ENCODE assay signal across 17 mouse cellular contexts in the genomic region with DNA sequence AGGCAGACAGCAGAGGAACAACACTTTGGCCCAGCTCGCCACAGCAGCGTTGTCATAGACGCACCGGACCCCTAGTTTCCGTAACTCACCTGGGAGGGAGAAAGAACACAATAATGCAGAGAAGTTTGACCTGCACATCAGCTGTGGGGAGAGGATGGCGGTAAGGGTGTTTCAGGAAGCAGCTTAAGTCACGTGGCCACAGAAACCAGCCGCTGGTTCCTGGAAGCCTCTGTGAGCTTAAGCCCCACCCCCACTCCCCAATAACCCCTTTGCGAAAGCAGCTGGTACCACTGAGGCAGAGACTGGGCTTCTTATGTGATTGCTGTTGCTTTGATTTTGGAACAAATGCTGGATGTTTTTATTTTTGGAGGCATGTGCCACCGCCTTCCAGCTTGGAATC. TPM values are rescaled to one million over a fixed set of nuclear protein-coding genes. Genes with fewer than 3 reads are reported as not detected.
DNase-seq lines count a peak whose midpoint lies in the region; ATAC-seq and TF ChIP-seq lines count a peak whose summit lies in the region.
"Had no signal": no experiment of that assay in that cellular context is flagged by ENCODE, and none has a peak within 500 bp of the region (broad histone marks: within the 10 kb centered on the region; RNA-seq: fewer than 3 reads in every experiment).

No protein-coding gene starts in this region.

- no peaks in the 10 kb centered on the region for H3K36me3 ChIP-seq in forebrain, embryonic 10.5 days (replicated peaks)
- no peaks in the 10 kb centered on the region for H3K36me3 ChIP-seq in forebrain, embryonic 13.5 days (ENCODE audit: poor library complexity, severe bottlenecking)
- H3K36me3 ChIP-seq in heart, postnatal 0 days (replicated peaks; ENCODE audit: control insufficient read depth, insufficient read depth, low read length): no peaks in the 10 kb centered on the region
- H3K36me3 ChIP-seq in liver, embryonic 16.5 days (ENCODE audit: control insufficient read depth, insufficient read depth): no peaks in the 10 kb centered on the region
- no peaks in the 10 kb centered on the region for H3K36me3 ChIP-seq in hindbrain, embryonic 14.5 days (replicated peaks; ENCODE audit: control insufficient read depth, insufficient read depth)
- no peaks in the 10 kb centered on the region for H3K36me3 ChIP-seq in limb, embryonic 10.5 days

- H3K9ac ChIP-seq in forebrain, embryonic 13.5 days: no peak overlapping the region
- no peak overlapping the region for H3K9ac ChIP-seq in heart, postnatal 0 days (replicated peaks; ENCODE audit: low read depth, low read length)
- H3K9ac ChIP-seq in liver, embryonic 16.5 days (ENCODE audit: low read depth, low read length): no peak overlapping the region
- no peak overlapping the region for H3K9ac ChIP-seq in hindbrain, embryonic 14.5 days
- H3K9ac ChIP-seq: limb, embryonic 13.5 days; neural tube, embryonic 13.5 days had no signal

- WGBS in forebrain, embryonic 10.5 days: 72% methylated on average over 10 of the region's 10 CpGs
- WGBS in forebrain, embryonic 13.5 days: 73% methylated on average over 10 of the region's 10 CpGs
- 60% methylated on average over 10 of the region's 10 CpGs for WGBS in heart, postnatal 0 days
- 54% methylated on average over 10 of the region's 10 CpGs for WGBS in liver, embryonic 16.5 days (ENCODE audit: insufficient replicate concordance)
- WGBS in hindbrain, embryonic 14.5 days: 84% methylated on average over 10 of the region's 10 CpGs
- WGBS in limb, embryonic 10.5 days: 79% methylated on average over 10 of the region's 10 CpGs

- H3K4me3 ChIP-seq in forebrain, embryonic 10.5 days: no peak overlapping the region
- no peak overlapping the region for H3K4me3 ChIP-seq in forebrain, embryonic 13.5 days
- peak overlapping the region; percentile 5; the same call in 1 of the 2 replicates for H3K4me3 ChIP-seq in heart, postnatal 0 days (ENCODE audit: low read depth, low read length)
- no peak overlapping the region for H3K4me3 ChIP-seq in liver, embryonic 16.5 days (ENCODE audit: low read depth, low read length)
- H3K4me3 ChIP-seq in hindbrain, embryonic 14.5 days (replicated peaks; ENCODE audit: low read length): no peak overlapping the region
- no peak overlapping the region for H3K4me3 ChIP-seq in limb, embryonic 10.5 days
- H3K4me3 ChIP-seq: left cerebral cortex, adult 2 months; limb, embryonic 13.5 days; neural tube, embryonic 13.5 days had no signal

- H3K4me1 ChIP-seq in forebrain, embryonic 10.5 days: no peaks in the 10 kb centered on the region
- H3K4me1 ChIP-seq in forebrain, embryonic 13.5 days: no peaks in the 10 kb centered on the region
- H3K4me1 ChIP-seq in heart, postnatal 0 days (ENCODE audit: control insufficient read depth, insufficient read depth): no peaks in the 10 kb centered on the region
- no peaks in the 10 kb centered on the region; the same call in 1 of the 2 replicates for H3K4me1 ChIP-seq in liver, embryonic 16.5 days (ENCODE audit: control insufficient read depth, low read depth, low read length)
- no peaks in the 10 kb centered on the region for H3K4me1 ChIP-seq in hindbrain, embryonic 14.5 days (replicated peaks; ENCODE audit: control insufficient read depth, insufficient read depth, low read length)
- H3K4me1 ChIP-seq in limb, embryonic 10.5 days: peaks cover 3% of the 10 kb centered on the region; the same call in 1 of the 2 replicates
- H3K4me1 ChIP-seq: limb, embryonic 13.5 days; neural tube, embryonic 13.5 days had no signal

- DNase-seq in forebrain, embryonic 10.5 days (ENCODE audit: extremely low spot score, low spot score): no peak
- DNase-seq in heart, postnatal 0 days (ENCODE audit: low spot score): no peak
- DNase-seq in heart, postnatal 36 days: no peak
- DNase-seq in R1 (ENCODE audit: low read depth, low spot score): peak; percentile 85
- DNase-seq in hindbrain, embryonic 14.5 days (ENCODE audit: low spot score): no peak
- no peak for DNase-seq in limb, embryonic 10.5 days (ENCODE audit: low spot score)
- DNase-seq: adrenal gland, postnatal 25 days; cerebellum, adult 9-10 months; embryo, embryonic 11 days had no signal

- no peak overlapping the region for H3K4me2 ChIP-seq in forebrain, embryonic 13.5 days
- H3K4me2 ChIP-seq in heart, postnatal 0 days (ENCODE audit: low read depth, low read length): peak overlapping the region; percentile 31; the same call in 1 of the 2 replicates
- H3K4me2 ChIP-seq in liver, embryonic 16.5 days (ENCODE audit: low read depth, low read length): peak overlapping the region; percentile 38; the same call in 1 of the 2 replicates
- no peak overlapping the region for H3K4me2 ChIP-seq in hindbrain, embryonic 14.5 days (replicated peaks)
- H3K4me2 ChIP-seq: limb, embryonic 13.5 days; neural tube, embryonic 13.5 days had no signal

- TF ChIP-seq CTCF in heart, postnatal 0 days (IDR thresholded peaks at IDR 0.05; ENCODE audit: low read depth): no peak

- intact Hi-C loops in heart, postnatal 36 days (cut with DNase I): no loop called here

- H3K27ac ChIP-seq in forebrain, embryonic 10.5 days: 0 out of 2 replicates have a peak overlapping the region, but pooled peaks have one; percentile 8
- H3K27ac ChIP-seq in forebrain, embryonic 13.5 days: no peak overlapping the region
- H3K27ac ChIP-seq in heart, postnatal 0 days (ENCODE audit: low read depth): no peak overlapping the region
- H3K27ac ChIP-seq in liver, embryonic 16.5 days (ENCODE audit: low read length): no peak overlapping the region
- no peak overlapping the region for H3K27ac ChIP-seq in hindbrain, embryonic 14.5 days
- no peak overlapping the region for H3K27ac ChIP-seq in limb, embryonic 10.5 days
- H3K27ac ChIP-seq: left cerebral cortex, adult 2 months; limb, embryonic 13.5 days; neural tube, embryonic 13.5 days had no signal

- TF ChIP-seq EP300 in heart, postnatal 0 days (IDR thresholded peaks at IDR 0.05; ENCODE audit: low read depth): no peak

- ATAC-seq in forebrain, embryonic 13.5 days: no peak
- ATAC-seq in heart, postnatal 0 days (ENCODE audit: insufficient read depth, low read depth): no peak
- ATAC-seq in liver, embryonic 16.5 days (ENCODE audit: low read depth): no peak
- ATAC-seq in hindbrain, embryonic 14.5 days (ENCODE audit: low FRiP score): no peak
- ATAC-seq: forebrain, embryonic 14.5 days; lung, postnatal 0 days had no signal

- no peaks in the 10 kb centered on the region for H3K9me3 ChIP-seq in forebrain, embryonic 10.5 days
- H3K9me3 ChIP-seq in forebrain, embryonic 13.5 days (replicated peaks): no peaks in the 10 kb centered on the region
- no peaks in the 10 kb centered on the region for H3K9me3 ChIP-seq in heart, postnatal 0 days (replicated peaks; ENCODE audit: control insufficient read depth, low read length)
- no peaks in the 10 kb centered on the region for H3K9me3 ChIP-seq in liver, embryonic 16.5 days (replicated peaks; ENCODE audit: control insufficient read depth, low read length)
- H3K9me3 ChIP-seq in hindbrain, embryonic 14.5 days (ENCODE audit: control insufficient read depth, low read length): no peaks in the 10 kb centered on the region
- no peaks in the 10 kb centered on the region for H3K9me3 ChIP-seq in limb, embryonic 10.5 days (replicated peaks)
- H3K9me3 ChIP-seq: neural tube, embryonic 13.5 days had no signal

- no peaks in the 10 kb centered on the region for H3K27me3 ChIP-seq in forebrain, embryonic 10.5 days (ENCODE audit: poor library complexity, severe bottlenecking)
- no peaks in the 10 kb centered on the region for H3K27me3 ChIP-seq in forebrain, embryonic 13.5 days
- no peaks in the 10 kb centered on the region for H3K27me3 ChIP-seq in heart, postnatal 0 days (ENCODE audit: control insufficient read depth, insufficient read depth, low read length)
- no peaks in the 10 kb centered on the region for H3K27me3 ChIP-seq in liver, embryonic 16.5 days (ENCODE audit: control insufficient read depth, insufficient read depth, low read depth, low read length)
- no peaks in the 10 kb centered on the region for H3K27me3 ChIP-seq in hindbrain, embryonic 14.5 days (ENCODE audit: control insufficient read depth, insufficient read depth, low read length)
- H3K27me3 ChIP-seq in limb, embryonic 10.5 days (ENCODE audit: low read depth, poor library complexity, severe bottlenecking): no peaks in the 10 kb centered on the region
- H3K27me3 ChIP-seq: limb, embryonic 13.5 days; neural tube, embryonic 13.5 days had no signal

RNA-seq across cellular contexts. Expression of gene Noxred1, which starts 13.6 kb away (rescaled TPM):
- polyA plus RNA-seq in forebrain, embryonic 10.5 days (2016; fragmentation: Nextera tagmentation; extraction: Ambion mirVana): 0.46 and 0.84 TPM in 2 replicates
- 1.5 and 1.6 TPM in 2 replicates for polyA plus RNA-seq in forebrain, embryonic 13.5 days (2015; fragmentation: Nextera tagmentation; extraction: Ambion mirVana)
- total RNA-seq in heart, postnatal 0 days (2014; rRNA removed; ENCODE audit: low replicate concordance): not detected in 2 replicates
- polyA plus RNA-seq in heart, postnatal 0 days (2015; fragmentation: Nextera tagmentation; extraction: Ambion mirVana): 0.30 and 0.37 TPM in 2 replicates
- total RNA-seq in heart, postnatal 36 days (2021): under 1 TPM; 0.49 to 1.00 TPM
- polyA plus RNA-seq in liver, embryonic 16.5 days (2015; fragmentation: Nextera tagmentation; extraction: Ambion mirVana): 0.25 and 0.29 TPM in 2 replicates
- polyA plus RNA-seq in hindbrain, embryonic 14.5 days (2014; fragmentation: Nextera tagmentation; extraction: Ambion mirVana): 1.7 and 2.4 TPM in 2 replicates
- 0.59 and 0.94 TPM in 2 replicates for polyA plus RNA-seq in limb, embryonic 10.5 days (2016; fragmentation: Nextera tagmentation; extraction: Ambion mirVana)

RNA-seq across cellular contexts. Expression of gene Tmed8, which starts 24.7 kb away (rescaled TPM):
- polyA plus RNA-seq in forebrain, embryonic 10.5 days (2016; fragmentation: Nextera tagmentation; extraction: Ambion mirVana): 3.5 and 3.7 TPM in 2 replicates
- 2.6 and 3.5 TPM in 2 replicates for polyA plus RNA-seq in forebrain, embryonic 13.5 days (2015; fragmentation: Nextera tagmentation; extraction: Ambion mirVana)
- 3.7 and 3.9 TPM in 2 replicates for total RNA-seq in heart, postnatal 0 days (2014; rRNA removed; ENCODE audit: low replicate concordance)
- 0.62 and 0.89 TPM in 2 replicates for polyA plus RNA-seq in heart, postnatal 0 days (2015; fragmentation: Nextera tagmentation; extraction: Ambion mirVana)
- 1 to 10 TPM; 5.1 to 5.9 TPM for total RNA-seq in heart, postnatal 36 days (2021)
- 0.40 and 0.41 TPM in 2 replicates for polyA plus RNA-seq in liver, embryonic 16.5 days (2015; fragmentation: Nextera tagmentation; extraction: Ambion mirVana)
- polyA plus RNA-seq in hindbrain, embryonic 14.5 days (2014; fragmentation: Nextera tagmentation; extraction: Ambion mirVana): 6.9 and 7.8 TPM in 2 replicates
- 2.5 and 2.8 TPM in 2 replicates for polyA plus RNA-seq in limb, embryonic 10.5 days (2016; fragmentation: Nextera tagmentation; extraction: Ambion mirVana)

RNA-seq across cellular contexts. Expression of gene Samd15, which starts 25.4 kb away (rescaled TPM):
- 1.7 and 2.0 TPM in 2 replicates for polyA plus RNA-seq in forebrain, embryonic 10.5 days (2016; fragmentation: Nextera tagmentation; extraction: Ambion mirVana)
- 1.3 and 2.5 TPM in 2 replicates for polyA plus RNA-seq in forebrain, embryonic 13.5 days (2015; fragmentation: Nextera tagmentation; extraction: Ambion mirVana)
- total RNA-seq in heart, postnatal 0 days (2014; rRNA removed; ENCODE audit: low replicate concordance): not detected in 2 replicates
- 0.46 and 0.59 TPM in 2 replicates for polyA plus RNA-seq in heart, postnatal 0 days (2015; fragmentation: Nextera tagmentation; extraction: Ambion mirVana)
- total RNA-seq in heart, postnatal 36 days (2021): not detected
- 6.1 and 7.7 TPM in 2 replicates for polyA plus RNA-seq in liver, embryonic 16.5 days (2015; fragmentation: Nextera tagmentation; extraction: Ambion mirVana)
- 1.3 and 1.6 TPM in 2 replicates for polyA plus RNA-seq in hindbrain, embryonic 14.5 days (2014; fragmentation: Nextera tagmentation; extraction: Ambion mirVana)
- 0.91 and 1.6 TPM in 2 replicates for polyA plus RNA-seq in limb, embryonic 10.5 days (2016; fragmentation: Nextera tagmentation; extraction: Ambion mirVana)
- total RNA-seq: monocyte, adult 5-6 weeks had no signal

RNA-seq across cellular contexts. Expression of gene Vipas39, which starts 41.1 kb away (rescaled TPM):
- polyA plus RNA-seq in forebrain, embryonic 10.5 days (2016; fragmentation: Nextera tagmentation; extraction: Ambion mirVana): 51.2 and 54.1 TPM in 2 replicates
- 68.8 and 73.3 TPM in 2 replicates for polyA plus RNA-seq in forebrain, embryonic 13.5 days (2015; fragmentation: Nextera tagmentation; extraction: Ambion mirVana)
- total RNA-seq in heart, postnatal 0 days (2014; rRNA removed; ENCODE audit: low replicate concordance): 34.1 and 40.4 TPM in 2 replicates
- polyA plus RNA-seq in heart, postnatal 0 days (2015; fragmentation: Nextera tagmentation; extraction: Ambion mirVana): 29.2 and 31.4 TPM in 2 replicates
- total RNA-seq in heart, postnatal 36 days (2021): 10 to 100 TPM; 21.2 to 24.5 TPM
- 9.8 and 10.2 TPM in 2 replicates for polyA plus RNA-seq in liver, embryonic 16.5 days (2015; fragmentation: Nextera tagmentation; extraction: Ambion mirVana)
- 56.7 and 58.9 TPM in 2 replicates for polyA plus RNA-seq in hindbrain, embryonic 14.5 days (2014; fragmentation: Nextera tagmentation; extraction: Ambion mirVana)
- polyA plus RNA-seq in limb, embryonic 10.5 days (2016; fragmentation: Nextera tagmentation; extraction: Ambion mirVana): 50.5 and 56.7 TPM in 2 replicates

RNA-seq across cellular contexts. Expression of gene Ahsa1, which starts 41.3 kb away (rescaled TPM):
- polyA plus RNA-seq in forebrain, embryonic 10.5 days (2016; fragmentation: Nextera tagmentation; extraction: Ambion mirVana): 279 and 280 TPM in 2 replicates
- 216 and 228 TPM in 2 replicates for polyA plus RNA-seq in forebrain, embryonic 13.5 days (2015; fragmentation: Nextera tagmentation; extraction: Ambion mirVana)
- total RNA-seq in heart, postnatal 0 days (2014; rRNA removed; ENCODE audit: low replicate concordance): 80.7 and 93.4 TPM in 2 replicates
- 109 and 113 TPM in 2 replicates for polyA plus RNA-seq in heart, postnatal 0 days (2015; fragmentation: Nextera tagmentation; extraction: Ambion mirVana)
- total RNA-seq in heart, postnatal 36 days (2021): 100 to 1,000 TPM; 120 to 147 TPM
- polyA plus RNA-seq in liver, embryonic 16.5 days (2015; fragmentation: Nextera tagmentation; extraction: Ambion mirVana): 108 and 119 TPM in 2 replicates
- 169 and 181 TPM in 2 replicates for polyA plus RNA-seq in hindbrain, embryonic 14.5 days (2014; fragmentation: Nextera tagmentation; extraction: Ambion mirVana)
- polyA plus RNA-seq in limb, embryonic 10.5 days (2016; fragmentation: Nextera tagmentation; extraction: Ambion mirVana): 294 and 332 TPM in 2 replicates

Comparison
In these comparisons a context has a peak if more than half of its experiments do, and no peak if none do; other contexts are left out.
1. H3K4me2 ChIP-seq: peak in heart, postnatal 0 days (single experiment) and liver, embryonic 16.5 days (single experiment); none in forebrain, embryonic 13.5 days (single experiment) and hindbrain, embryonic 14.5 days (single experiment).